Mouse (Mus musculus): ENCODE measurements around the gene Olfr339. TPM values are rescaled to one million over a fixed set of nuclear protein-coding genes. Genes with fewer than 3 reads are reported as not detected.
"Not testable (repeated sequence)": the region's sequence is repeated elsewhere in the genome, so short reads cannot be mapped to it uniquely, and the experiment has no call there.

Gene Olfr339
- not detected in 2 replicates for polyA plus RNA-seq (2014; fragmentation: Nextera tagmentation; extraction: Ambion mirVana)

GRCm38 (mm10) chr2:36418647-36419046 is at the start of gene Olfr339:
Olfr339 (plus strand) TSS chr2:36418947.
- Histone ChIP-seq H3K4me3 (ENCODE audit: low read depth, low read length) (no peak within 1 kb of the TSS), H3K9ac (replicated peaks; ENCODE audit: low read depth, low read length) (no peak within 1 kb of the TSS), H3K27me3 (ENCODE audit: control insufficient read depth, insufficient read depth, low read length) (no peaks in the 10 kb centered on the region), H3K36me3 (ENCODE audit: control insufficient read depth, insufficient read depth, low read length) (no peaks in the 10 kb centered on the region), H3K4me2 (replicated peaks; ENCODE audit: low read depth, low read length) (no peak within 1 kb of the TSS), H3K27ac (ENCODE audit: low read length) (no peak within 1 kb of the TSS), H3K4me1 (ENCODE audit: control insufficient read depth, insufficient read depth, low read length) (no peaks in the 10 kb centered on the region), H3K9me3 (ENCODE audit: control insufficient read depth, low read depth, low read length) (no peaks in the 10 kb centered on the region)
- no peak for ATAC-seq (ENCODE audit: insufficient number of reproducible peaks, insufficient read depth, low FRiP score, low read depth)
- WGBS = 82% methylated on average over 3 of the region's 3 CpGs

- Histone ChIP-seq H3K4me1 (ENCODE audit: control insufficient read depth, insufficient read depth, low read length) (no peaks in the 10 kb centered on the region), H3K9ac (replicated peaks; ENCODE audit: low read depth, low read length) (no peak within 1 kb of the TSS), H3K27ac (ENCODE audit: low read length) (no peak within 1 kb of the TSS), H3K36me3 (ENCODE audit: control insufficient read depth, insufficient read depth, low read length) (no peaks in the 10 kb centered on the region), H3K4me2 (replicated peaks; ENCODE audit: low read depth, low read length) (no peak within 1 kb of the TSS), H3K27me3 (ENCODE audit: control insufficient read depth, insufficient read depth, low read length) (no peaks in the 10 kb centered on the region), H3K4me3 (ENCODE audit: low read depth, low read length) (no peak within 1 kb of the TSS), H3K9me3 (ENCODE audit: control insufficient read depth, low read depth, low read length) (no peaks in the 10 kb centered on the region)
- no peak for ATAC-seq (ENCODE audit: insufficient number of reproducible peaks, insufficient read depth, low FRiP score, low read depth)
Observed at GRCm38 (mm10) chr2:36373219-36373618, 45.5 kb upstream of the Olfr339 start, which contains the start of gene Olfr338. Olfr338 (plus strand) TSS chr2:36373519.

GRCm38 (mm10) chr2:36415174-36415573 is 3.6 kb upstream of the Olfr339 start:
- not testable (repeated sequence) for H3K4me1 ChIP-seq (ENCODE audit: control insufficient read depth, insufficient read depth, low read length); H3K4me3 ChIP-seq (ENCODE audit: low read depth, low read length); H3K4me2 ChIP-seq (replicated peaks; ENCODE audit: low read depth, low read length); H3K9ac ChIP-seq (replicated peaks; ENCODE audit: low read depth, low read length); H3K27ac ChIP-seq (ENCODE audit: low read length); H3K36me3 ChIP-seq (ENCODE audit: control insufficient read depth, insufficient read depth, low read length); H3K27me3 ChIP-seq (ENCODE audit: control insufficient read depth, insufficient read depth, low read length); H3K9me3 ChIP-seq (ENCODE audit: control insufficient read depth, low read depth, low read length); ATAC-seq (ENCODE audit: insufficient number of reproducible peaks, insufficient read depth, low FRiP score, low read depth)
- WGBS = 81% methylated on average over 3 of the region's 3 CpGs

GRCm38 (mm10) chr2:36415591-36415990 is 3.2 kb upstream of the Olfr339 start:
- H3K4me1 ChIP-seq (ENCODE audit: control insufficient read depth, insufficient read depth, low read length); H3K4me2 ChIP-seq (replicated peaks; ENCODE audit: low read depth, low read length); H3K9me3 ChIP-seq (ENCODE audit: control insufficient read depth, low read depth, low read length); H3K9ac ChIP-seq (replicated peaks; ENCODE audit: low read depth, low read length); H3K36me3 ChIP-seq (ENCODE audit: control insufficient read depth, insufficient read depth, low read length); H3K27ac ChIP-seq (ENCODE audit: low read length); ATAC-seq (ENCODE audit: insufficient number of reproducible peaks, insufficient read depth, low FRiP score, low read depth); H3K4me3 ChIP-seq (ENCODE audit: low read depth, low read length); H3K27me3 ChIP-seq (ENCODE audit: control insufficient read depth, insufficient read depth, low read length): not testable (repeated sequence)
- 88% methylated on average over 7 of the region's 7 CpGs for WGBS

GRCm38 (mm10) chr2:36452287-36452686 is 33.5 kb downstream of the Olfr339 start, which contains the start of gene Olfr340:
Olfr340 (plus strand) TSS chr2:36452587.
- Histone ChIP-seq H3K4me1 (ENCODE audit: control insufficient read depth, insufficient read depth, low read length) (no peaks in the 10 kb centered on the region), H3K27me3 (ENCODE audit: control insufficient read depth, insufficient read depth, low read length) (no peaks in the 10 kb centered on the region), H3K4me3 (ENCODE audit: low read depth, low read length) (no peak within 1 kb of the TSS), H3K9me3 (ENCODE audit: control insufficient read depth, low read depth, low read length) (0 out of 2 replicates have a peak, but pooled peaks cover 2% of the 10 kb centered on the region), H3K9ac (replicated peaks; ENCODE audit: low read depth, low read length) (no peak within 1 kb of the TSS), H3K27ac (ENCODE audit: low read length) (no peak within 1 kb of the TSS), H3K36me3 (ENCODE audit: control insufficient read depth, insufficient read depth, low read length) (no peaks in the 10 kb centered on the region), H3K4me2 (replicated peaks; ENCODE audit: low read depth, low read length) (no peak within 1 kb of the TSS)
- no peak for ATAC-seq (ENCODE audit: insufficient number of reproducible peaks, insufficient read depth, low FRiP score, low read depth)
- 61% methylated on average over 1 of the region's 1 CpGs for WGBS

GRCm38 (mm10) chr2:36473634-36474033 is 54.9 kb downstream of the Olfr339 start:
- no peak for ATAC-seq (ENCODE audit: insufficient number of reproducible peaks, insufficient read depth, low FRiP score, low read depth)
- H3K4me3 ChIP-seq (ENCODE audit: low read depth, low read length) = no peak overlapping the region
- H3K9ac ChIP-seq (replicated peaks; ENCODE audit: low read depth, low read length) = no peak overlapping the region
- H3K27me3 ChIP-seq (ENCODE audit: control insufficient read depth, insufficient read depth, low read length) = no peaks in the 10 kb centered on the region
- no peaks in the 10 kb centered on the region for H3K4me1 ChIP-seq (ENCODE audit: control insufficient read depth, insufficient read depth, low read length)
- H3K4me2 ChIP-seq (replicated peaks; ENCODE audit: low read depth, low read length) = no peak overlapping the region
- H3K36me3 ChIP-seq (ENCODE audit: control insufficient read depth, insufficient read depth, low read length) = no peaks in the 10 kb centered on the region
- H3K27ac ChIP-seq (ENCODE audit: low read length) = no peak overlapping the region
- H3K9me3 ChIP-seq (ENCODE audit: control insufficient read depth, low read depth, low read length) = no peaks in the 10 kb centered on the region

Other genes starting within 250 kb of the Olfr339 start
- 30.7 and 34.1 TPM in 2 replicates for gene Ptgs1, start 188.5 kb upstream of the Olfr339 start, polyA plus RNA-seq (2014; fragmentation: Nextera tagmentation; extraction: Ambion mirVana)
- gene Olfr338, start 45.4 kb upstream of the Olfr339 start, polyA plus RNA-seq (2014; fragmentation: Nextera tagmentation; extraction: Ambion mirVana) = not detected in 2 replicates
- gene Olfr340, start 33.6 kb downstream of the Olfr339 start, polyA plus RNA-seq (2014; fragmentation: Nextera tagmentation; extraction: Ambion mirVana) = not detected in 2 replicates
- not detected in 2 replicates for gene Olfr341, start 63.5 kb downstream of the Olfr339 start, polyA plus RNA-seq (2014; fragmentation: Nextera tagmentation; extraction: Ambion mirVana)
- gene Olfr342, start 106.1 kb downstream of the Olfr339 start, polyA plus RNA-seq (2014; fragmentation: Nextera tagmentation; extraction: Ambion mirVana) = not detected in 2 replicates
- not detected in 2 replicates for gene Olfr344, start 147.7 kb downstream of the Olfr339 start, polyA plus RNA-seq (2014; fragmentation: Nextera tagmentation; extraction: Ambion mirVana)
- gene Olfr345, start 221.1 kb downstream of the Olfr339 start, polyA plus RNA-seq (2014; fragmentation: Nextera tagmentation; extraction: Ambion mirVana) = not detected in 2 replicates